Mouse (Mus musculus) liver, embryonic 13.5 days (tissue): Measurements from ENCODE around the gene Gucy2c. TPM values are rescaled to one million over a fixed set of nuclear protein-coding genes. Genes with fewer than 3 reads are reported as not detected.

ENCODE experiments used
- ATAC-seq: fragments of 200-750 bp; cut with Nextera tagmentation; 2 replicates; pipeline ENCODE4 v1.8.0; 2017; ENCODE audit warnings: low read depth, mild to moderate bottlenecking, moderate number of reproducible peaks, moderate library complexity
- DNase-seq: peaks from one replicate; pipeline ENCODE4 v3.0.0; 2022
- H3K27ac ChIP-seq: fragments of 300-500 bp; sonication (generic); 2 replicates; pipeline ENCODE4 v1.5.1; 2015; ENCODE audit warnings: moderate library complexity, mild to moderate bottlenecking, inconsistent platforms
- H3K27me3 ChIP-seq: fragments of 300-500 bp; sonication (generic); 2 replicates; pipeline ENCODE4 v1.6.1; 2015; ENCODE audit warnings: mild to moderate bottlenecking, inconsistent platforms
- H3K36me3 ChIP-seq: fragments of 300-500 bp; sonication (generic); 2 replicates; pipeline ENCODE4 v1.6.1; 2015; ENCODE audit warnings: mild to moderate bottlenecking, inconsistent platforms
- H3K4me1 ChIP-seq: fragments of 300-500 bp; sonication (generic); replicated peaks from 2 replicates; pipeline ENCODE4 v1.6.1; 2015; ENCODE audit warnings: inconsistent platforms
- H3K4me2 ChIP-seq: fragments of 300-500 bp; sonication (generic); 2 replicates; pipeline ENCODE4 v1.6.1; 2015; ENCODE audit warnings: inconsistent platforms, mild to moderate bottlenecking, moderate library complexity
- H3K4me3 ChIP-seq: fragments of 300-500 bp; sonication (generic); replicated peaks from 2 replicates; pipeline ENCODE4 v1.5.1; 2015; ENCODE audit warnings: mild to moderate bottlenecking, inconsistent platforms
- H3K9ac ChIP-seq: fragments of 300-500 bp; sonication (generic); 2 replicates; pipeline ENCODE4 v1.6.1; 2015; ENCODE audit warnings: mild to moderate bottlenecking, inconsistent platforms
- H3K9me3 ChIP-seq: fragments of 300-500 bp; sonication (generic); replicated peaks from 2 replicates; pipeline ENCODE4 v1.6.1; 2016; ENCODE audit warnings: inconsistent platforms
- WGBS: fragments of 180-500 bp; shearing (Covaris S2); methylation state at CpG from one replicate; pipeline ENCODE4 v1.1.7; 2015; ENCODE audit not compliant: insufficient replicate concordance; 5-methylcytosine and 5-hydroxymethylcytosine counted together
- polyA plus RNA-seq: library from polyadenylated mRNA; unstranded; fragments of >200 nt; fragmentation: Nextera tagmentation; extraction: Ambion mirVana; gene quantifications from 2 replicates; pipeline ENCODE4 v1.2.1, GENCODE M21; 2015

The Gucy2c gene
- polyA plus RNA-seq, 1 experiment from 2014 or later: 0.08 TPM

DNA sequence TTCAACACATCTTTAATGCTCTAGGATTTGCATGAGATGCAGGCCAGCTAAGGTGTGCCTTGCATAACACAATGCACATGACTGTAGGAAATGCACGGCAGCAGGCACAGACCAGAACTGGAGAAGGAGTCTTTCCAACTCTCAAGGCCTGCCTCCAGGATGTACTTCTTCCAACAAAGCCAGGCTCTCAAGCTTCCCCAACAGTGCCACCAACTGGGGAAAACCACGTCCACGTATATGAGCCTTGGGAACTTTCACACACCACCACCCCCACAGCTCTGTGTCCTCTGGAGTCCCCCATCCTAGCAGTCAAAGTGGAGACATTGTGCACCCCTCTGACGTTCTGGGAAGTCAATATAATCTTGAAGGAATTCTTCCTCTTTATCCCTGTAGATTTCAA lies 31.6 kb upstream of the Gucy2c start:
- no peak overlapping the region for H3K4me3 ChIP-seq
- no peaks in the 10 kb centered on the region for H3K9me3 ChIP-seq
- ATAC-seq: no peak
- peaks cover 82% of the 10 kb centered on the region for H3K36me3 ChIP-seq
- H3K9ac ChIP-seq: no peak overlapping the region
- no peak overlapping the region for H3K4me2 ChIP-seq
- no peak overlapping the region for H3K27ac ChIP-seq
- H3K4me1 ChIP-seq: peaks cover 23% of the 10 kb centered on the region
- WGBS: 44% methylated on average over 4 of the region's 4 CpGs
- H3K27me3 ChIP-seq: no peaks in the 10 kb centered on the region
- DNase-seq: no peak

- H3K4me3 ChIP-seq: no peak overlapping the region
- H3K27me3 ChIP-seq: no peaks in the 10 kb centered on the region
- WGBS: 80% methylated on average over 10 of the region's 10 CpGs
- no peak overlapping the region for H3K27ac ChIP-seq
- ATAC-seq (no peak), DNase-seq (no peak)
- H3K9me3 ChIP-seq: no peaks in the 10 kb centered on the region
- no peak overlapping the region for H3K9ac ChIP-seq
- peaks cover 40% of the 10 kb centered on the region for H3K4me1 ChIP-seq
- no peak overlapping the region for H3K4me2 ChIP-seq
- H3K36me3 ChIP-seq: peaks cover 63% of the 10 kb centered on the region
Measured at GRCm38 (mm10) chr6:136811196-136811595, 29.6 kb upstream of the Gucy2c start.

DNA sequence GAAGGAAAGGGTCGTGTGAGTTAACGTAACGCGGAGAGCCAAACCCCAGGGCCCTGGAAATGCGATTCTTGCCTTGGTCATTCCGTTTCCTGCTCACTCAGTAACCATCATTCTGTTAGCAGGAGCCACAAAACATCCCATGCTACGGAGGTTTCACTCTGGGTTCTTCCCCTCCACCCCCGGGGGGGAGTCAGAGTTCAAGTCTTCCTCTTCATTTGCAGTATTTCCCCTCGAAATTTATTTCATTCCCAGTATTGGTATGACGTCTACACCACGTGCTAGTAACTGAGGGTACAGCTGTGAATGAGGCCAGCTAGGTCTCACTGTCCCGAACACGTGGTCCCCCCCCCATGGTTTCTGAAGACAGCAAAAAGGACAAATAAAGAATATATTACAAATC lies 28.1 kb upstream of the Gucy2c start:
- ATAC-seq (no peak), DNase-seq (no peak)
- Histone ChIP-seq H3K4me3 (peak overlapping the region; percentile 94), H3K36me3 (peaks cover 49% of the 10 kb centered on the region), H3K27ac (peak overlapping the region; percentile 91), H3K27me3 (no peaks in the 10 kb centered on the region), H3K4me2 (peak overlapping the region; percentile 93), H3K9me3 (no peaks in the 10 kb centered on the region), H3K4me1 (peaks cover 55% of the 10 kb centered on the region), H3K9ac (peak overlapping the region; percentile 97)
- 33% methylated on average over 13 of the region's 13 CpGs for WGBS

DNA sequence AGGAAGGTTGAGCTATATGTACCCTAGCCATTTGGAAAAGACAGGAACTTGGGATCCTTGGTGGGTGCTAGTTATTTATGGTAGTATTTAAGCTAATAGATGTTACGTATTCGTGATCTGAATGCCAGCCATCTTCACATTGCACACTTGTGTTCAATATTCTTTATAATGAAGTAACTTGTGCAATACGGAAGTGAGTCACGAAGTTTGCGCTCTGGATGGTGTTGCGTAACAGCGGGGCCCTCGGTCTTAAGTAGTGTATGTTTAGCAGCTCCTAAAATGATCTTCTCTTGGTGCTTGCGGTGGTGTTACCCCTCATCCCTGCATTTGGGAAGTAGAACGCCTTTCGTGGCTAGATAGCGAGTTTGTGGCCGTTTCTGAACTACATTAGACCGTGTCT lies 27.5 kb upstream of the Gucy2c start:
- peaks cover 55% of the 10 kb centered on the region for H3K4me1 ChIP-seq
- no peak for ATAC-seq
- 2% methylated on average over 14 of the region's 14 CpGs for WGBS

DNA sequence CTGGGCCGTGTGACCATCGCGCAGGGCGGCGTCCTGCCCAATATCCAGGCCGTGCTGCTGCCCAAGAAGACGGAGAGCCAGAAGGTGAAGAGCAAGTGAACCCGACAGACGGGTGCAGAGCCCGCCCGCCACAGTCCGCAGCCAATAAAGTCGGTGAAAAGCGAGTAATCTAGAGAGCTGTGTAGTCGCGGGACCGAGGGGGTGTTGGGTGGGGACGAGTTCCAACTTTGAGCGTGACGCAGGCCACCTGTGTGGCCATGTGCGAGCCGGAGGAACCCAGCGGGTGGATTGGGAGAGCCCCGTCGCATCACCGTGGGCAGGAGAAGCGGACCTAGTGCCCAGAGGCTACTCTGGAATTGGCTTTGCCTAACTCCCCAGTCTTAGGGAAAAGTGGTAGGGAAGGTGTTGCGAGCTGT lies 27.1 kb upstream of the Gucy2c start:
- WGBS: under 1% methylated on average over 28 of the region's 28 CpGs
- Histone ChIP-seq H3K9ac (peak overlapping the region; percentile 97), H3K36me3 (peaks cover 39% of the 10 kb centered on the region), H3K4me1 (peaks cover 55% of the 10 kb centered on the region), H3K4me2 (peak overlapping the region; percentile 93), H3K4me3 (peak overlapping the region; percentile 94), H3K27ac (peak overlapping the region; percentile 91), H3K9me3 (no peaks in the 10 kb centered on the region), H3K27me3 (no peaks in the 10 kb centered on the region)
- DNase-seq (peak; percentile 42), ATAC-seq (peak; percentile 15)

More for the DNA sequence above, 27.5 kb upstream of the Gucy2c start:
- Histone ChIP-seq H3K4me2 (peak overlapping the region; percentile 93), H3K27me3 (no peaks in the 10 kb centered on the region), H3K9ac (peak overlapping the region; percentile 97), H3K27ac (peak overlapping the region; percentile 91), H3K4me3 (peak overlapping the region; percentile 94), H3K36me3 (peaks cover 43% of the 10 kb centered on the region), H3K9me3 (no peaks in the 10 kb centered on the region)
- peak; percentile 48 for DNase-seq

GRCm38 (mm10) chr6:136808014-136808417 lies 26.5 kb upstream of the Gucy2c start, which contains the start of gene H2afj:
TSS of gene H2afj (plus strand) at chr6:136808244.
- peak within 1 kb of the TSS; percentile 94 for H3K4me3 ChIP-seq
- 0% methylated on average over 34 of the region's 34 CpGs for WGBS
- H3K27me3 ChIP-seq: no peaks in the 10 kb centered on the region
- no peaks in the 10 kb centered on the region for H3K9me3 ChIP-seq
- peak within 1 kb of the TSS; percentile 93 for H3K4me2 ChIP-seq
- H3K36me3 ChIP-seq: peaks cover 34% of the 10 kb centered on the region
- peak within 1 kb of the TSS; percentile 92 for H3K27ac ChIP-seq
- peak; percentile 79 for ATAC-seq
- peak within 1 kb of the TSS; percentile 97 for H3K9ac ChIP-seq
- peaks cover 59% of the 10 kb centered on the region for H3K4me1 ChIP-seq
- DNase-seq: peak; percentile 97

DNA sequence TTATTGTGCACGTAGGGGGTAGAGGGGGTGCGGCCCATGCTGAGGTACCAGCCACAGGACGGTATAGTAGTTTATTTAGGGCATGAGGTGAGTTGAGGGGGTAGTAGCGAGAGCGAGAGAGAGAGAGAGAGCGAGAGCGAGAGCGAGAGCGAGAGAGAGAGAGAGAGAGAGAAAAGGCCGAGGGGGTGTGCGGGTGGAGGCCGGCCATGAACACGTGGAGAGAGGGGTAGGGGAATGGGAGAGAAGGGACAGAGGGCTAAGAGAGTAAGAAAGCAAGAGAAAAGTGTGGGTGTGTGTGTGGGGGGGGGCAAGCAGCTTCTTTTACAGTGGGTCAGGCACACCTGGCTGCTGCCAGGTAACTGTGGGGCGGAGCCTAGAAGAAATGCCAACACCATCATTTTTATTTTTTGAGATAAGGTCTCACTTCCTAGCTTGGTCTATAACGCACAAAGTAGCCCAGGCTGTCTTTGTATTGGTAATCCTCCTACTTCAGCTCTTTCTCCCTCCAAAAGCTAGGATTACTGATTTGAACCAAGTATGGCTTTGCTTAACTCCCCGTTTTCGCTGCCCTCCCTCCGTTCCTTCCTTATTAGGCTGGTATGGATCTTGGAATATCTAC lies 25.9 kb upstream of the Gucy2c start:
- Histone ChIP-seq H3K27me3 (no peaks in the 10 kb centered on the region), H3K27ac (peak overlapping the region; percentile 92), H3K4me3 (peak overlapping the region; percentile 94), H3K4me1 (peaks cover 62% of the 10 kb centered on the region), H3K4me2 (peak overlapping the region; percentile 86), H3K9ac (peak overlapping the region; percentile 72), H3K9me3 (no peaks in the 10 kb centered on the region), H3K36me3 (peaks cover 29% of the 10 kb centered on the region)
- DNase-seq (no peak), ATAC-seq (no peak)
- WGBS: 34% methylated on average over 18 of the region's 18 CpGs

- DNase-seq (no peak), ATAC-seq (no peak)
- peaks cover 22% of the 10 kb centered on the region for H3K36me3 ChIP-seq
- H3K27ac ChIP-seq: peak overlapping the region; percentile 92
- H3K9ac ChIP-seq: peak overlapping the region; percentile 72
- WGBS: 67% methylated on average over 5 of the region's 5 CpGs
- no peaks in the 10 kb centered on the region for H3K9me3 ChIP-seq
- H3K27me3 ChIP-seq: no peaks in the 10 kb centered on the region
- peaks cover 65% of the 10 kb centered on the region for H3K4me1 ChIP-seq
- peak overlapping the region; percentile 94 for H3K4me3 ChIP-seq
- peak overlapping the region; percentile 86 for H3K4me2 ChIP-seq
Measured at GRCm38 (mm10) chr6:136806819-136807218, 25.3 kb upstream of the Gucy2c start.

DNA sequence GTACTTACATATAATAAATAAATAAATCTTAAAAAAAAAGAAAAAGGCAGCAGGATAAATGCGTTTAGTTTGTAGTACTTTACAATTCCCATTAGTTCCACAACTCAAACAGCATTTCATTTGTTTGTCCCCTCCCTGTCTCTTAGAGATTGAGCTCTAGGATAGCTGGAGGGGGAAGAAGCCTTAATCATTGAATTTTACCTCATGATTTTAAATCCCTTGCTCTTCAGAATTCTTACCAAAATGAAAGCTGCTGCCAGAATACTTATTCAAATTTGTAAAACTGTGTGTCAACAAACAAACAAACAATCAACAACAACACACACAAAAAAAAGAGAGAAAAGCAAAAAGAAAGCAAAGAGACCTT lies 23.8 kb upstream of the Gucy2c start:
- ATAC-seq (no peak), DNase-seq (no peak)
- Histone ChIP-seq H3K36me3 (peaks cover 9% of the 10 kb centered on the region), H3K27me3 (no peaks in the 10 kb centered on the region), H3K4me3 (peak overlapping the region; percentile 71; the same call in 1 of the 2 replicates), H3K9me3 (no peaks in the 10 kb centered on the region), H3K9ac (peak overlapping the region; percentile 73; the same call in 1 of the 2 replicates), H3K4me1 (peaks cover 70% of the 10 kb centered on the region), H3K27ac (peak overlapping the region; percentile 100), H3K4me2 (peak overlapping the region; percentile 88)
- WGBS: 81% methylated on average over 1 of the region's 1 CpGs

DNA sequence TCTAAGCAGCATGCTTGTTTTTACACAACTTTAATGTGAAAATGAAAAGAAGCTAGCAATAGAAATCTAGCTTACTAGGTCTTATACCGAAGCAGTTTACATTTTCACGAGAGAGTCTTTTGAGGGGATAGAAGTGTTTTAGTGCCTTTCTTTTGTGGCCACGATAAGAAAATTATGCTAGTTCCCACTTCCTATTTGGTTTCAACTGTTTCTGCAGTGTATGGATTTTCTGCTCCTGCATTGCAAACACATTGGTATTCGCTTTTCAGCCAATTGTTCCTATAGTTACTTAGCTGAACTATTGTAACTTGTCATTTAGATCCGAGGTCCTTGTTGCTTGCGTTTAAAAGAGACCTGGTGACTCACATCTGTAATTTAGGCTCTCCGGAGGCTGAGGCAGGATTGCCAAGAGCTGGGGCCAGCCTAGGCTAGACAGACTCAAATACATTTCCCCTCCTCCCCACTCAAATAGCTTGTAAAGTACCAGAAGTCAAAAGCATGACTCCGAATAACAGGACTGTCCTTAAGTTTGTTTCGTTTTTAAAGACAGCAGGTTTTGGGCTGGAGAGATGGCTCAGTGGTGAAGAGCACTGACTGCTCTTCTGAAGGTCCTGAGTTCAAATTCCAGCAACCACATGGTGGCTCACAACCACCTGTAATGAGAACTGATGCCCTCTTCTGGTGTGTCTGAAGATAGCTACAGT lies 23.3 kb upstream of the Gucy2c start:
- Histone ChIP-seq H3K9ac (peak overlapping the region; percentile 73), H3K27me3 (no peaks in the 10 kb centered on the region), H3K4me3 (peak overlapping the region; percentile 71), H3K4me2 (peak overlapping the region; percentile 88), H3K36me3 (peaks cover 3% of the 10 kb centered on the region; the same call in 1 of the 2 replicates), H3K4me1 (peaks cover 68% of the 10 kb centered on the region), H3K27ac (peak overlapping the region; percentile 100), H3K9me3 (no peaks in the 10 kb centered on the region)
- no peak for ATAC-seq
- WGBS: 11% methylated on average over 9 of the region's 9 CpGs
- peak; percentile 27 for DNase-seq

DNA sequence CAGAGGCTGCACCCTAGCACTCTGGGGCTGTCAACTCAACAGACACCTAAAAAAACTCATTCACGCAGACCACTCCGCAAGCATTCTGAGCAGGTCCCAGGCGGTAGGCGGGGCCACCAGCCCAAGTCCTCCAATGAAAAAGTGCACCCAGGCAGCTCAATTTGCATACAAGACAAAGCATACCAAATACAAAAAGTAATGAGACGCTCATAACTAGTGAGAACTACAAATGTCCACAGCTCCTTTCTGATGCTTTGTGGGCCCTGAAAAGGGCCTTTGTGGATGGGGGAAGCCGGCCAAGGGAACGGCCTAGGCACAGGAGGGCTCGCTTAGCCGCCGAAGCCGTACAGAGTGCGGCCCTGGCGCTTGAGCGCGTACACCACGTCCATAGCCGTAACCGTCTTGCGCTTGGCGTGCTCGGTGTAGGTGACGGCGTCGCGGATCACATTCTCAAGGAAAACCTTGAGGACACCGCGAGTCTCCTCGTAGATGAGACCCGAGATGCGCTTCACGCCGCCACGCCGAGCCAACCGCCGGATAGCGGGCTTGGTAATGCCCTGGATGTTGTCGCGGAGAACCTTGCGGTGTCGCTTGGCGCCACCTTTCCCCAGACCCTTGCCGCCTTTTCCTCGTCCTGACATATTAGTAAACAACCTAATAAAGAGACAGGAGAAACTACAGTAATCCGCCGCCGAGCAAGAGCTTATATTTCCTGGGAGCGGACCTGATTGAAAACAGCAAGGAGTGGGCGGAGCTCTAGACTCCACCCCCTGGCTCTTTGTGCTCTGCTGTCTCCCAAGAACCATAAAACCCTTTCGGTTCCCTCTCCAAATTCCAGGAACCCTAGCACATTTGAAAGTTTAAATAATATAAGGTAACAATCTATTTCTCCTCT lies 22.4 kb upstream of the Gucy2c start, which contains the start of gene Hist4h4:
Gene Hist4h4, minus strand, starts transcription at position 677 of the 895 bp plus-strand sequence.
- Histone ChIP-seq H3K9ac (peak within 1 kb of the TSS; percentile 94), H3K27me3 (no peaks in the 10 kb centered on the region), H3K27ac (peak within 1 kb of the TSS; percentile 100), H3K4me3 (peak within 1 kb of the TSS; percentile 71), H3K36me3 (no peaks in the 10 kb centered on the region), H3K4me2 (peak within 1 kb of the TSS; percentile 88), H3K4me1 (peaks cover 67% of the 10 kb centered on the region), H3K9me3 (no peaks in the 10 kb centered on the region)
- DNase-seq: peak; percentile 92
- ATAC-seq: peak; percentile 76
- WGBS: under 1% methylated on average over 50 of the region's 50 CpGs
